Mouse (Mus musculus) adrenal gland, adult 18-20 months (tissue): ENCODE measurements around the gene Inpp4a. TPM values are rescaled to one million over a fixed set of nuclear protein-coding genes. Genes with fewer than 3 reads are reported as not detected.

Experiments used
- DNase-seq, 2 experiments: peaks; one replicate each; pipeline ENCODE4 v3.0.0; 2021 to 2022; ENCODE audit warnings: low spot score in 2 of 2
- long read RNA-seq, 2 experiments: library from polyadenylated mRNA; stranded (forward); transcript quantifications; one replicate each; pipeline ENCODE4 v2.0.0; 2021
- total RNA-seq, 2 experiments: library from RNA; stranded (reverse); gene quantifications; 1 replicate in 1 of 2; 2 replicates in 1 of 2; pipeline ENCODE4 v1.2.3; 2021

The Inpp4a gene
- total RNA-seq, result 10 to 100 TPM; 21.4 to 24.6 TPM
- long read RNA-seq, experiment 1, partial matches to known transcripts, result 0 of 1 reads
- long read RNA-seq, experiment 1, other reads (novel, unspliced or antisense), result 1 of 1 reads
- long read RNA-seq, experiment 2, partial matches to known transcripts, result 0 of 3 reads
- long read RNA-seq, experiment 2, other reads (novel, unspliced or antisense), result 1 of 3 reads

DNA sequence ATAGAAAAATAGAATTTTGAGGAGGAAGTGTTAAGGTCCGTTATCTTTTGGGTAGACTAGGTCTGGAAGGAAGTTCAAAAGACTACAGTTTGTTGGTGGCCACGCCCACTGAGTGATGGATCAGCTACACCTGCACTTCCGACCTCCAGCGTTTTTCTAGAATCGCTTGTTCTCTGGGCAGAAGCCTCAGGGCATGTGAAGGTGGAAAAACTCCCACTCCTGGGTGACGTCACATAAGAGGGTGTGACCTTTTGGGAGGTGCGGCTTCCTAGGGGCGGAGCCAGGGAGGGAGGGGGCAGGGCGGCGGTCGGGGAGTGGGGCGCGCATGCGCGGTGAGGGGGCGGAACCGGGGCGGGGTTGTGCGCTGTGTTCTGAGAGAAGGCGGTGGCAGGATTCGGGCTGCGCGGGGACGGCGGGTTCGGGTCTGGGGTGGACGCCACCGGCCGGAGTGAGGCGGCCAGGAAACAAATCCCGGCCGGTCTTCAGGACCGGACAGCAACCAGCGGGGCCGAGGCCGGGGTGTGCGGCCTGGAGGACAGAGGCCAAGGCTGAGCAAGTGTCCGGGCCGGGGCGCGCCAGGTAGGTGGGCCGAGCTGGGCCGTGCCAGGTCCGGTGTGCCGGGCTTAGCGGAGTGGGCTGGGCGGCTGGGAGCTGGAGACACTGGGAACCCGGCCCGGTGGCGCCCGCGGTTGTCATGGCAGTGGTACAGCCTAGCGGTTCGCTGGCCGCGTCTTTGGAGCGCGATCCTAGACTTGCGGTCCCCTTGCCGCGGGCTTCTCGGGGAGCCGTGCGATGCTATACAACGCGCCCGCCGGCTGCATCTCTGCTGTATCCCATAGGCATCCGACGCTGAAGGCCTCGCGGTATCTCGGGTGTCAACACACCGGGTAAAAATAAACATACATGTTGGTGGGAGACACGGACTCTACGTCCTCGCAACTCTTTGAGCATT lies at the start of gene Inpp4a:
Inpp4a (plus strand) TSS at position 326 of the 952 bp plus-strand sequence.
- DNase-seq, result peak; percentile 98

DNA sequence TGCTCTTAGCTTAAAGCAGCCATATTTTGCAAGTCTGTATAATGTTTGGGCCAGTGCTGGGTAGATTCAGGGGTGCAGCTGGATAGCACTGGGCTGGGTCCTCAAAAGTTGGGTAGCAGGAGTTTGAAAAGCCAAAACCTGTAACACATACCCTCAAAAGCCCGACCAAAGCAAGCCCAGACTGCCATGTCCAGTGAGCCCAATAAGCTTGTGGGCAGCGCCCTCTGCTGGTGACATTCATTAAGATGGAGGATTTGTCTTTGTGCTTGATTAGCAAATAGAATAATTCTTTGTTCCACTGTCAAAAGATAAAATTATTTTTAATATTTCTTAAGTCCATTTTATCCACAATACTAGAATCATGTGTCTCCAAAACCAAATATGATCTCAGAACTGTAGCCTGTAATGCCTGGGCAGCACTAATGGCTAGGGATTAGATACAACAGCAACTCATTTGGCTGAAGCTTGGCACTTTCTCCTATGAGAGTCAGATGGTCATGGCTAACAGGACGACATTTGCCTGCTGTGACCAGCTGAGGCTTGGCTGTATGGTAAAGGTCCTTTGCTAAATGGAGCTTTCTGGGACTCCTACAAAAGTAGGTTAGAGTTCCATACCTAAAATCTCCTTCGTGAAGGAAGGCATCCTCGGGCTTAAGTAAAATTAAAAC lies 48.9 kb upstream of the Inpp4a start:
- peak; percentile 77 to 82 for DNase-seq

DNA sequence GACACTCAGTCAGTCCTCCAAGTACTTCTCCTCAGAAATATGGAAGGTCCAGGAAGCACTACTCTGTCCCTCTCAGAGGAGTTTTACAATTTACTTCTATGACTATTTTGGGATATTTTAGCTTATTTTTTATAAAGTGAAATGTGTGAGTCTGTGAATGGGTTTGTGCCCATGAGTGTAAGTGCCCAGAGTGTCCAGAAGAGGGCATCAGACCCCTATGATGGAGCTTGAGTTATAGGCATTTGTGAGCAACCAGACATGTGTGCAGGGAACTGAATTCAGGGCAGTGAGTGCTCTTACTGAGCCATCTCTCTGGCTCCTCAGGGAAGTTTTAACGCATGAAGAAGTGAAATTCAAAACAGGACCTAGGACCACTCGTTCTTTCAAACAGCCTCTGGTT lies 41.2 kb upstream of the Inpp4a start:
- DNase-seq, result no peak

DNA sequence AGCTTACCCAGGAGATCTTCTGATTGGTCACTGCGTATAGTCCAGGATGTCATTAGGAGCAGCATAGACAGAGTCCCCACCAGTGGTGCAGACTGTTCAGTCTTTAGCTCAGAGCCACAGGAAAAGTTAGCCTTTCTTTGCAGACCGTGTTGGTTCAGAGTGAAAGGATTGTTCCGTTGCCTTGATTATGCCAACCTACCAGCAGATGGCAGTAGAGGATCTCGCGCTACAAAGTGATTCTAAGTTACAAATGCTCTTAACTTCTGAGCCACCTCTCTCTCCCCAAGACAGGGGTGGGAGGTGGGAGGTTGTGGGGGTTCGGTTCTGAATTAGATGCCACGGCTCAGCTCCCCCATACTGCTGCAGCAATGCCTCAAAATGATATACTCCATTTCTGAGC lies 27.2 kb upstream of the Inpp4a start:
- peak; percentile 51 for DNase-seq

DNA sequence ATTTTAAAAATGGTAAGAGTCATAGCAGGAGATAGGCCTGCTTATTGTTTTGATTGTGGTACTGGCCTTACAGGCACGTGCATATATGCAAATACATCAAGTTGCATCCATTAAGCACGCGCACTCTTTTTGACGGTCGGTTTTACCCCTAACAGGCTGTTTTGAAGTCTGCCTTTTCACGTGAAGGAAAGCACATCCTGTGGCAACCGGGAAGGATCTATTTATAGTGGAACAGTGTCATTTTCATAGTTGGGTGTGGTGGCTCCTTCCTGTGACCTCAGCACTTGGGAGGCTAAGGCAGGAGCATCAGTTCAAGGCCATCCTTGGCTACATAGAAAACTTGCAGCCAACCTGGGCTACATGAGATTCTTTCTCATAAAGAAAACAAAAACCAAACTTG lies 13.1 kb upstream of the Inpp4a start:
- DNase-seq, result no peak

DNA sequence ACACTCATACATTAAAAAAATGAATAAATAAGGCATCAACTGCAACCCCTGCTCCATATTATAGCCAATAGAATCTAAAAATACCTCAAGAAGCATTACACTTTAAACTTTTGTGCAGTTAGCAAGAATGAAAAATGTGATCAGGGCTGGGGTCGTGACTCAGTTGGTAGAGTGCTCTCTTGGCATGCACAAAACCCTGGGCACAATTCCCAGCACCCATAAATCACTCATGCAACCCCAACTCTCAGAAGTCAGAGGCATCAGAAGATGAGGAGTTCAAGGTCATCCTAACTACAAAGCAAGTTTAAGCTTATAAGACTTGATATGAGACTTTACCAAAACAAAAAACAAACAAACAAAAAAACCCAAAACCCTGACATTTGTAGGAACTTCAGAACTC lies 11.9 kb upstream of the Inpp4a start:
- peak in 1 of 2 experiments; percentile 43 for DNase-seq

DNA sequence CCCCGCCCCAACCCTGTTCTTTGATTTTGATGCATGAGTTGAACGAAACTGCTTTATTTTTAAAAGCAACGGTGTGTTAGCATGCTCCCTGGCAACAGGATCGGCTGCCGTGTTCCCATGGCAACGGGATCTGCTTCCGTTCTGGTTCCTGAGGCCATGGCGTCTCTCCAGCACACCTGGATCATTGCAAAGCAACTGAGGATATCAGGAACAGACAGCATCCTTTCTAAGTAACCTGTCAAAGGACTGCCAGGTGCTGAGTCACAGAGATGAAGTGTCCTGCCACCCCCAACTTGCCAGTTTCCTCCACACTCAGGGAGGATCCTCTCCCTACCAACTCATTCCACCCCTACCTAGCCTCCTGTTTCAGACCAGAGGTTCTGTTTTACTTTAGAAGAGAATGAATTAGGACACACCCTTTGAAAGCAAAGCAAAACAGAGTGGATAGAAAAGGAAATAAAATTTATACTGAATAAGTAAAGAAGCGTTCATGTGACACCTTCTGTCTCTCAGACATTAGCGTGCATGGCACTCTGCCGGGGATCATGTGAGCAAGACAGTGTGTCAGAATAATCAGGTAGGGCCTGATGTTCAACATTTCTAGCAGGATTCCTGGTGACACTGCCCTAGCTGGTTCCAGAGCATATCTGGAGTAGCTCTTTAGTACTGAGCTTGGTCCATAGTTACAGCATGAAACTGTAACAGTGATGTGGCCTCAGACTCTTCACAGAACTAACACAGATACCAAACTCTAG lies 11.3 kb upstream of the Inpp4a start:
- DNase-seq, result no peak

DNA sequence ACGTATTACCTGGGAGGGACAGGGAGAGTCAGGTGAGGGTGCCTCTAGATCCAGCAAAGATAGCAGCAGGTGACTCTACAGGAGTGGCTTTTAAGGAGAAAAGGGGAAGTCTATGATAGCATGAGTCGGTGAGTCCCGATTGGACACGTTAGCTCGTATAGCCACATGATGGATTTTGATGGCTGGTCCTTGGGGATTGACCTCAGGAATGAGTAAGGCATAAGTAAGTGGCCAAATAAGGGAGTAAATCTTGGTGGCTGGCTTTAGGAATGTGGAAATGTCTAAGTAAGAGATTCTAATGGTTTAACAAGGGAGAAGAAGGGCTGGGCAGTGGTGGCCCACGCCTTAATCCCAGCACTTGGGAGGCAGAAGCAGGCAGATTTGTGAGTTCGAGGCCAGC lies 10.7 kb upstream of the Inpp4a start:
- no peak for DNase-seq

DNA sequence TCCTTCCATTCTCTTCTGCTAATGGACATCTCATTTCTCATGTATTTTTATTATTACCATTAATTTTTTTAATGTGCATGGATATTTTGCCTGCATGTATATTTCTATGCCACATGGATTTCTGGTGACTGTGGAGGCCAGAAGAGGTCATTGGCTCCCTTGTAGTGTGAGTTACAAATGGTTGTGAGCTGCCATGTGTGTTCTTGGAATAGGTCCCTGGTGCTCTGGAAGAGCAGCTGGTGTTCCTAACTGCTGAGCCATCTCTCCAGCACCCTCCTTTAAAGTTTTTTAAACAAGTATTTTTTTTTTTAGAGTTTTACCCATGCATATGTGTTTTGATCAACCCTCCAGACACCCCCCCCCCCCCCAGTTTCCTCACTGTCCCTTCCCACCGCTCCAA lies 3.3 kb upstream of the Inpp4a start:
- no peak for DNase-seq

DNA sequence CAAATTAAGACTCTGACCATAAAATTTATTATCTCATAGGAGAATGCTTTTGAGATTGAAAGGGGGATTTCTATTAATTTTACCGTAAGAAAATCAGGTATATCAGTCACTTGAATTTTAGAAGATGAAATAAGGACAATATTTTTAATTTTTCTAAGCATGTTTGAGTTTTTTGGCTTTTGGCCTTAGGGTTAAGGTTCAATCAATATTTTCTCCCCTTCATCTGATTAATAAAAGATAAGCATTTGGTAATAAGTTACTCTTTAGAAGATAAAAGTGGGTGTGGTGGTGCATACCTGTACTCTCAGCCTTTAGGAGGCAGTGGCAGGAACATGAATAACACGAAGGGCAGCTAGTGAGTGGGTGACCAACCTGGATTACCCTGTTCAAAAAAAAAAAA lies 761 bp upstream of the Inpp4a start:
- DNase-seq, result no peak

DNA sequence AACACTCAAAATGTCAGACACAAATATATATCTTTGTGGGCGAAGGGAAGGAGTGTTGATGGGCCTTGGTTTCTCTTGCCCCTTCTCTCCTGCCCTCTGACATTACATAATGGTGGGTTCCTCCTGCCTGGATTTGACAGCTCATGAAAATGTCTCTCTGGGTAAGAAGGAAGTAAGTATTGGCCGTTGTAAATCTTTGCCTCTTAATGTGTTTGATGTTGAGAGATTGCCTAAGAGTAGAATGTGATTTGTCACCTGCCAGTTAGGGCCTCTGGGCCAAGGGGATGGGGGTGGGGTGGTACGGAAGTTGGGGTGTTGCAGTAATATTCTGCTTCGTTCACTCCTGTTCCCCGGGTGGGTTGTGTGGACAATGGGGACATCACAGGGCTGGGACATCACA lies 985 bp downstream of the Inpp4a start:
- no peak for DNase-seq

DNA sequence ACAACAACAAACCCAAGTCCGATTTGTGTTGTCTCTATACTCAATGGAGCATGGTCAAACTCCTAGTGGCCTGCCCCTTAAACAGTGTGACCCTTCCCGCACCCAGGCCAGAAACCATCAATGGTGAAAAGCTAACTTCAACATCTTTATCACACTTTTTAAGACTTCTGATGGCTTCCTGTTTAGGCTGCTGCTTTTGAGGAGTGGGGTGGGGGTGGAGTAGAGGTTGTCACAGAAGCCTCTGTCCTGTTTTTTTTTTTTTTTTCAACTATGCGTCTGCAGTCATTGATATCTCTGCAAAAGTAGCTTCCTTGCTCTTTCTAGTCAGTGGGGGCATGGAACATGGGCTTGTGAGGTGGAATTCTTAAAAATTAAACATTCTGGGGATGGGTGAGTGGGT lies 3.1 kb downstream of the Inpp4a start:
- DNase-seq, result no peak

DNA sequence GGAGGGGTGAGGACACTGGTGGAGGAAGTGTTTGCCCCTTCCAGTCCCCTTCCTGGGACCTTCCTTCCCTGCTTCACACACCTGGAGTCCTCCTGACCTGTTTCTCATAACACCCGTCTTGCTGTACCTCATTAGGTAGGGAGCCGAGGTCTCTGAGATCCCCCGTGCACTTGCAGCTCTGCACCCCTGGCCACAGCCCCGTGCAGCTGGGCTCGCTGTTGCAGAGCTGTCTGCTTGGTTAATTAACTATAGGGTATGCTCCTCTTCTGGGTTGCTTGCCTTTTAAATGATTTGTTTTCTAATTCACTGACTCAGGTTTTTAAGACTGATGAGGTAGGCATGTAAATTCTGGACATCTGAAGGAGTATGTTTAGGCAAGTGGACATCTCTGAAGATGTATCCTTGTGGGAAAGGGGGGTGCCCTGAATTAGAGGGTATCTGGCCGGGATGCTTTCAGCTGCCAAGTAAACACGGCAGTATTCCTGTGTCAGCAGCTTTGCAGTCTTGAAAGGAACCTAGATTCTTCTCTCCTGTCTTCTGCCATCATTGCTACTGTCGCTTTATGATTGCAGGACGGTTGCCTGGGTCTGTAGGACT lies 6.1 kb downstream of the Inpp4a start:
- no peak for DNase-seq

DNA sequence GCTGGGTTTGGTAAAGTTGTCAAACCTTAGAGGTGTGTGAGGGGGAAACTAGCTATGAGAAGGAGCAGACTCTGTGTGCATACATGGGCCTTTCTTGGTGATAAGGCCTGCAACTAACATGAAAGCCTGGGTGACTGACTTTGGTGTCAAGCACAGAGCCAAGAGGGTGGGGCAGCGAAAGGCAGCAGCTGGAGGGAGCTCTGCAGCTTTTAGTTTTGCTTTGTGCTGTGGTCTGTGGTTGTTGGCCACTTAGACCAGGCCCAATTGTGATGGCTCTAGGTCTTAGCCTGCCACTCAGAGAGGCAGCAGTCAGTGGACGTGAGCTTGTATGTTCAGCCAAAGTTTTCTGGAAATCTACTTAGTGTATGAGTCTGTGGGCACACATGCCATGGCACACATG lies 7.9 kb downstream of the Inpp4a start:
- no peak for DNase-seq

DNA sequence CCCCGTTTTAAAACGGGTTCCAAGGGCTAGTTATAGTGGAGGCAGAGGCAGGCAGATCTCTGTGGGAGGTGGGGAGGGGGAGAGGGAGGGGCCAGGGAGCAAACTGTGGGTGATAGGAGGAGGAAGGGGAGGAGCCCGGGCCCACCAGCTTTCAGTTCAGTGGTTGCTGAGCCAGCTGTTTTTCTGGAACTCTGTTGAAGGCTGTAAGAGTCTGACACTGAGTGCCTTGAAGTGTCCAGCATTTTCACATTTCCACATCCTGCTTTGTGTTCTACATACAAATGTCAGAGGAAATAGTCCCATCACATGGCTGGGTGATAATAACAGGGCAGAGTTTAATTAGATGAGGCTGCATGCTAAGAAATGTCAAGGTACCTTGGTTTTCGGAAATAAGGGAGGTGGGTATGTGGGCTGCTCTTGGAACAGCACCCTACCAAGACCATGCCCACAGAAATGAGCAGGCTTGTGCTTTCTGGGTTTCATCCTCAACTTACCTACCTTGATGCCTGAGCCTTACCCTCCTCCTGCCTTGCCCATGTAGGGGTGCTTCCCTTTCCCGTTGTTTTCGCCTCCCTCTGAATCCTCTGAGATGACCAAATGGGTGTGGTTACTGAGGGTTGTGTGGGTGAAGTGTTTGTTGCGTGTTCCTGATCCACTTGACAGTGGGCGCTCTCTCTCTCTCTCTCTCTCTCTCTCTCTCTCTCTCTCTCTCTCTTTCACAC lies 8.5 kb downstream of the Inpp4a start:
- DNase-seq, result no peak

DNA sequence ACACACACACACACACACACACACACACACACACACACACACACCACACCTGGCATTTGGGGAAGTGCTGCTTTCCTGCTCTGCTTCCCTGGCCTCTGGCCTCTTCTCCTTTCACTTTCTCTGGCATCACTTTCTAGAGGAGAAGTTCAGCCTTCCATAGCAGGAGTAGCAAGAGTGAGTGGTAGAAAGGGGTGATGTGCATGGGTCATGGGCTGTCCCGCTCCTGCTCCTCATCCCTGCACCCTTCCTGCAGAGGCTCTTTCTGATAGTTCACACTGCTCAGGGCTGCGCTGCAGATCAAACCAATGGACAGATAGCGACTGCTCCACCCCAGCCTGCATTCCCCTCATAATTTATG lies 9.1 kb downstream of the Inpp4a start:
- no peak for DNase-seq

DNA sequence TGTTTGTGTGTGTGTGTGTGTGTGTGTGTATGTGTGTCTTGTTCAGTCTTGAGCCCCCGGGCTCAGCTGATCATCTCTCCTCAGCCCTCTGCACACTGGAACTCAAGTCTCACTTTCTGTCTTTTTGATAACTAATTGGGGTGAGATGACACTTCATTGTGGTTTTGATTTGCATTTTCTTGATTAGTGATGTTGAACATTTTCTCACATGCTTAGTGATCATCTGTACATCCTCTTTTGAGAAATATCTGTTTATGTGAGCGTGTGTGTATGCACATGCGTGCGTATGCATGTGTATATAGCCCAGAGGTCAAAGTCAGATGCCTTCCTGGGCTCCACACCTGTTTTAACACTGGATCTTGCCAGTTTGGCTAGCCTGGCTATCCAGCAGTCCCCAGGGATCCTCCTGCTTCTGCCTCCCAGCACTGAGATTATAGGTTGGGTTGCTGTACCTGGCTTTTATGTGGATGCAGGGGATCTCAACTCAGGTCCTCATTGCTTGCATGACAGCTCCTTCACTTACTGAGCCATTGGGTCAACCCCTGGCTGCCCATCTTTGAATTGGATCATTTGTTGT lies 10.4 kb downstream of the Inpp4a start:
- no peak for DNase-seq

DNA sequence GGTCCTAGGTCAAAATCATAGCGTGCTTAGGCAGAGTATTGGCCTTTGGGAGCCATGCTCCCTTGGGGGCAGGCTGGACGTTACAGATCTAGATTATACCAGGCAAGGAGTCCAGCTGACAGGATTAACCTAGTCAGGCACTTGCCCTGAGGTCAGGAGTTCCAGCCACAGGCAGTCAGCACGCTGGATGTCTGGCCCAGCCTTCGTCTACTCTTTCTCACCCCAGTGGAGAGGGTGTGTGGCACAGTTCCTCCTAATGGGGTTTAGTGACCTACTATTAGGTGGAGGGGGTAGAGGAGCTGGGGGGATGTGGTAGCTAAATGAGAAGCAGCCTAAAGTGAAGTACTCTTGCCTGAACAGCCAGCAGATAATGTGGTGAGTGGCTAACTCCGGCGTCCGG lies 14.7 kb downstream of the Inpp4a start:
- DNase-seq, result no peak

DNA sequence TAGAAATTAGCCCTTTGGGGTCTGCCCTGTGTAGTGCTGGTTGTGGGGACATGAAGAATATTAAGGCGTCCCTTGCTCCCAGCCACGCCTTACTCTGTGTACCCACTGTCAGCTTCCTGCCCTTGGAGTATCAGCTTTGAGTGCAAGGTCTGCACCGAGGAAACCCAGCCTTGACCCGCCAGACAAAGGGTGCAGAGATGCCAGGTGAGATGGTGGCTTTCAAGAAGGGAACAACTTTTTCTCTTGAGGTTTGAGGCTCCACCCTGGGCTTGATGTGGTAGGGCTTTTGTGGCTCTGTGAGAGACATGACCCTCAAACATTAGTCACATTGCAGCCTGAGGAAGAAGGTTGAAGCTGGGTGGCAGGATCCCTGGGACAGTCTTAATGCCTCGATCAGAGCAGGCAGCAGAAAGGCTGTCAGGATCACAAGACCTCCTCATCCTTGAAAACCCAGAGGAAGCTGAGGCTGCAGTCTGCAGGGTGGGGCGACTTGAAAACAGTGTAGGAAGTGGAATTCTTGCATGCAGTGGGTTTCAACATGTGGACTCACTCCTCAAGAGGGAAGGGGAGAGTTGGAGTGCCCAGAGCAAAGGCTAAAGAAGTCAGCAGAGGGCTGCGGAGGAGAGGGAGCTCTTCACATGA lies 18.1 kb downstream of the Inpp4a start:
- DNase-seq, result no peak

DNA sequence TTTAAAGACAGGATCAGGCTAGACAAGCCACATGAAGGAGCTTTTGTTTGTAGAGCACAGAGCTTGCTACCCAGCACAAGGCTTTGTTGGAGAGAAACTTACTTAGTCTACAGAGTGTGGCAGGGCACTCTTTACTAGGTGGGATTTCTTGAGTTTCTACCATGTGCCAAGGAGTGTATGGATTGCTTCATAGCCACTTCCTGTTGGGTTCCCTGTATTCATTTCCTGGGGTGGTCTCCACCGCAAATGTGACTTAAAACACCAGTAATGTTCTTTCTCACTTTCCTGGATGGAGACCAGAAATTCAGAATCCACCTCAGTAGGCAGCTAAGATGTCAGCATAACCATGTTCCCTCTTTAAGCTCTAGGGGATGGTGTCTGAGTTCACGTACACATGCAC lies 18.9 kb downstream of the Inpp4a start:
- no peak for DNase-seq
